Mouse (Mus musculus) gastrocnemius, postnatal 25 days (tissue): ENCODE results near the gene Tm4sf1. TPM values are rescaled to one million over a fixed set of nuclear protein-coding genes. Genes with fewer than 3 reads are reported as not detected.

Experiments
- DNase-seq: peaks from one replicate; pipeline ENCODE4 v3.0.0; 2022
- long read RNA-seq, 2 experiments: library from polyadenylated mRNA; stranded (forward); transcript quantifications; one replicate each; pipeline ENCODE4 v2.0.0; 2021
- total RNA-seq, 2 experiments: library from RNA; stranded (reverse); gene quantifications; 1 replicate in 1 of 2; 2 replicates in 1 of 2; pipeline ENCODE4 v1.2.3; 2021

Tm4sf1 gene
- 10 to 100 TPM; 20.5 to 22.9 TPM for total RNA-seq
- long read RNA-seq, experiment 1, transcript Tm4sf1-202 (5 exons, 2,855 nt): major isoform, 22 of 23 reads
- long read RNA-seq, experiment 1, partial matches to known transcripts: 1 of 23 reads
- long read RNA-seq, experiment 1, other reads (novel, unspliced or antisense): 0 of 23 reads
- long read RNA-seq, experiment 2, transcript Tm4sf1-202 (5 exons, 2,855 nt): major isoform, 20 of 22 reads
- long read RNA-seq, experiment 2, partial matches to known transcripts: 1 of 22 reads
- long read RNA-seq, experiment 2, other reads (novel, unspliced or antisense): 1 of 22 reads

DNA sequence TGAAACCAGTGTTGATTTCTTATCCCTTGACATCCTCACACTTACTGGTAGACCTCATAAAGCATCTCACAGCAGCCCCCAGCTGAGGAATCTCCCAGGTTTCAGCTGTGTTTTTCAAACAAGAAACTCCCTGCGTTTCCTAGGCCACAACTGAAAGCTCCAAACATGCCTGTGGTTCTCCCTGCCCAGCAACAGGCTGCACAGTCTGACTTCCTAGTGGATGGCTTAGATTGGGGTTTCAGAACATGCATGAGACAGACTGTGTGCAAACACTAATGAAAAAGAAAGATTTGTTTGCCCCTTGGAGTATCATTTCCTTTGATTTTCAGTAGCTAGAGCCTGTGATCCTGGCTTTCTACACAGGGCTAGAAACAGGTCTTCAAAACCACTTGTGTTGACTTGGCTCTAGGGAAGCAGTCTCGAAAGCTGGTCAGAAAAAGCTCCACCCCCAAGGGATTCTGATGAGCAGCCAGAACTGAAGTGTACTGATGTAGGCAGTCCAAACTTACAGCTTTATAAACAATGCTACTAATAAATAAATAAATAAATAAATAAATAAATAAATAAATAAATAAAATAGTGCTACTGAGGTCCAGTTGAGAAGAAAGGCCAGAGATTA lies at the start of gene Tm4sf1:
TSS of gene Tm4sf1 (minus strand) at position 68 of the 619 bp plus-strand sequence.
- DNase-seq: no peak

GRCm38 (mm10) chr3:57344811-57345210 lies 43.0 kb upstream of the Tm4sf1 start:
- DNase-seq: no peak

- no peak for DNase-seq
Measured at GRCm38 (mm10) chr3:57343837-57344607, 42.2 kb upstream of the Tm4sf1 start.

DNA sequence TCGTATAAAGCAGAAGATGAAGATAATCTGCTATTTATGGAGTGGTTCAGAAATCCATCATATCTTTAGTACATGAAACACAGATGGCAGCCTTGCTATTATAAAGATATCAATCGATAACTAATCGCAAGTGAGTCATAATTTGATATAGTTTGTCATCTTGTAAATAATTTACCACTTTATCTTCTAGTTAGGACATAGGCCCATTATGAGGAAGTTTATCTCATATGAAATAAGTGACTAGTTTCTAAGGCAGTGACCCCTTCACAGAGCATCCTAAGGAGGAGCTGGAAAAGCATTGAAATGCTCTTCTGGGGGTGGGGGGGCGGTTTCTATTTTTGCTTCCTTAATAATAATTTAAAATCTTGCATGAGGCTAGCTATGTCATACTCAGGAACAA lies 41.2 kb upstream of the Tm4sf1 start:
- no peak for DNase-seq

- no peak for DNase-seq
Measured at GRCm38 (mm10) chr3:57341321-57341720, 39.5 kb upstream of the Tm4sf1 start.

GRCm38 (mm10) chr3:57335080-57335815 lies 33.5 kb upstream of the Tm4sf1 start:
- DNase-seq: peak; percentile 23

GRCm38 (mm10) chr3:57327941-57328340 lies 26.2 kb upstream of the Tm4sf1 start:
- DNase-seq: no peak

DNA sequence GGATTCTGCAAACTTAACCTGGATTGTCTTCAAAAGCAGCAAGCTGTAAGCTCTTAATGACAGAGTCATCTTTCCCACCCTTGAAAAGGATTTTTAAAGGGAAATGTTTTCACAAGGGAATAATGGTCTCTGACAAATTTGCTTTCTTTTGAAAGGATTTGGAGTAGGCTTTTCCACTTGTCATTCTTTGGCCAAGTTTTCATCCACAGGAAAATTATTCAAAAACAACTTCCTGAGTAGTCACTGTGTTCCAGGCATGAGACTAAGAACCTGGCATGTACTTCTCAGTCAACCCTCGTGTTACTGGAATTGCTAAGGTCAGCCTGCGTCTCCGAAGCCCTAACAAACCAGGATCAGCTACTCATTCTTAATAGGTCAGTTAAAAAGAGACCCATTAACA lies 5.3 kb upstream of the Tm4sf1 start:
- no peak for DNase-seq

- DNase-seq: no peak
Measured at GRCm38 (mm10) chr3:57305564-57305963, 3.8 kb upstream of the Tm4sf1 start.

GRCm38 (mm10) chr3:57304484-57304883 lies 2.7 kb upstream of the Tm4sf1 start:
- DNase-seq: no peak

DNA sequence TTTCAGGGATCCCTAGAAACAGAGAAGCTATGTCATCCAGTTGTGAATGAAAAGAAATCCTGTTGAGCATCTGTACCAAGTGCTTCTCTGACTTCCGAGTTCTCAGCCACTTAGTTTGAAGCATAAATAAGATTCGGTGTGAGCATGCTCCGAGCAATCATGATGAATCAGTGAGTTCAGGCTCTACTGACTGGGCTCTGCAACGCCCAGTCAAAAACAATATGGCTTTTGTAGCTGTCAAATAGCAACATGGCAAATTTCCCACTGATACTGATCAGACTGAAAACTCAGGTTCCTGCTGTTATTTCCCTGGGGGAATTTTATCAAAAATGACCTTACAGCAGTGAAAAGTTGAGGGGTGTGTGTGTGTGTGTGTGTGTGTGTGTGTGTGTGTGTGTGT lies 2.3 kb upstream of the Tm4sf1 start:
- no peak for DNase-seq

DNA sequence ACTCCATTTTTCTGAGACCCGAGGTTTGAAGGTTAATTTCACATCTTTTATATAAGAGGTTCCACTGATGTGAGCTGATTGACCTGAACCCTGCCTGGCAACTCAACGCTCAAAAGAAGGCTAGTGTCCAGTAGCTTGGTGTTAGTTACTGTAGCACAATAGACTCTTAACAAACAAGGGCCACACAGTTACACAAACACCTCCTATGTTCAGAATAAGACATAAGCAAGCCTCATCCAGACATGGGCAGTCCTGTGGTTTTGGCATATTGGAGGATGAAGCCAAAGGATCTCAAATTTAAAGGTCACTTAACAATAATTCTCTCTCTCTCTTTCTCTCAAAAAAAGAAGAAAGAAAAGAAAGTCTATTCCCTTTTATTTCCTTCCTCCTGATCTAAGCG lies 1.7 kb upstream of the Tm4sf1 start:
- DNase-seq: no peak

GRCm38 (mm10) chr3:57302886-57303285 lies 1.1 kb upstream of the Tm4sf1 start:
- no peak for DNase-seq

DNA sequence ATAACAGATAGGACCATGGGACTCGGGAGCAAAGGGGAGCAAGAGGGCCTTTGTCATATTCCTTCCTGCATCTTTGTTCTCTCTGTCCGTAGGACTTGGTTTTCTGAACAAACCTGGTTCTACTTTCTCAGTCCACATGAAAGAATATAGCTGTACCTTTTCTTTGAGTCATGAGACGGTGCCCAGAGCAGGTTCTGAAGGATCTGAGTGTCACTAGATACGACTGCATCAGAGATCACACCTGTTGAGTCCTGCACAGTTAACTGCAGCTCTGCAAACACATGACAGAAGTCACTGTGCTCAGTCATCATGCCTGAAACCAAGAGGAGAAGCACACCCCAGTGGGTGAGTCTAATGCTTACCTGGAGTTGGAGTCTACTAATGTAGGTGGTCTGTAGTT lies 422 bp downstream of the Tm4sf1 start:
- DNase-seq: no peak

DNA sequence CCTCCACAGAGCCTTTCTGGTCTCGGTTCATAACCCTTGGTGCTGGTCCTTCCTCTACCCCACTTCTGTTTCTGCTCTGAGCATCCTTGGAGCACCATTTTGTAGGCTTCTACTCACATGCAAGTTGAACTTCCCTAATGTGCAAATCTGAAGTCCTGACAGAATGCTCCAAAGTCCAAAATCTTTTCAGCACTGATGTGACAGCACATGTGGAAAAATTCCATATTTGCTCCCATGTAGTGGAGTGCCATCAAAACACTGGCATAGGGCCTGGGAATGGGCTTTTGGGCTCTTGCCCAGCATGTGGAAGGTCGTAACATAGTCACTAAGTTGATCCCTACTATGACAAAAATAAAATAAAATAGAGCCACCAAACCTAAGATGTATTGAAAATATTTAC lies 3.8 kb downstream of the Tm4sf1 start:
- no peak for DNase-seq

DNA sequence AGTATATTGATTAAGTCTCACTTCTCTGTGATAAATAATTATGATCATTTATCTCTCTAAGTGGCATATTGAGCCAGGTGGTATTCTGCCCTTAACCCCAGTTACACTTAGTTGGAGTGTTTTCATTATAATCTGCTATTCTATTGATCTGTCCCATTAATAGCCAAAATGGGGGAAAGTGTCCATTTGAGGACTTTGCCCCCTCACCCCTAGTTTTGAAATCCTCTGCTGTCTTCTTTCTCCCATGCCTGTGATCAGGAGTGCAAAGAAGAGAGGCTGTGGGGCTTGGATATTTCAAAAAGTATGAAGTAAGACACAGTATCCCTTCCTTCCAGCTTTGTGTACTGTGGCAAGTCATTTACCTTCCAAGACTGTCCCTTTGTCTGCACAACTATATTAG lies 5.2 kb downstream of the Tm4sf1 start:
- DNase-seq: no peak

GRCm38 (mm10) chr3:57295631-57296030 lies 6.2 kb downstream of the Tm4sf1 start:
- no peak for DNase-seq

DNA sequence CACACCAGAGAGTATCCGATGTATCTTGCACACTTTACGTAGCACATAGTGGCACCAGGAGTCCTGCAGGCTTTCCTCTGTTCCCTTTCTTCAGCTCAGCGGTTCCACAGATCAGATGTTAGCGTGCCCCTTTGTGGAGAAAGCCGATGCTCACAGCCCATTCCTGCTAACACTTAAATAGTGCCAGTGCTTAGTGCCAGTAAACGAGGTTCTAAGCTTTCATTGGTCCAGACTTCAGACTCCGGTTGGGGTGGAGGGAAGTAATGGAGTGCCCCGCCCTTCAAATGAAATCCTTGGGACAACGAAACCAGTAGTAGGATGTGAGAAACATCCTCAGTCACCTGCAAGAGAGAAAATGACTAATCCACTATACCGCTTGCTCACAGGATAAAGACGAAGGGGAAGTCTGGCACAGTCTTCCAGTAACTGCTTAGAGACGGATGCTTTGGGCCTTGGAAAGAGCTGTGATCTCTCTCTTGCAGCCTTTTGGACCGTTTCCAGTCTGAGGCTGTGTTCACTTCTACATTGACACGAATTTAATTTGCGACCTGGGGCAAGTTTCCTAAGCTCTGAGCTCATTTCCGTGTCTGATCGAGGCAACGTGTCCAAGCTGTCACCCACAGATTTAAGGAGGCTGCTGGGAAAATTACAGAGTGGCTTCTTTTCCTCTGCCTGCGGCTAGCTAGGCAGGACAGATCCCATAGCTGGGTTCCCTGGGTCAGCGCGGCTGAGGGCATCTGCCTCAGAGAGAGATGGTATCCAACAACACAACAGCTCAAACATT lies 6.9 kb downstream of the Tm4sf1 start:
- peak; percentile 41 for DNase-seq

DNA sequence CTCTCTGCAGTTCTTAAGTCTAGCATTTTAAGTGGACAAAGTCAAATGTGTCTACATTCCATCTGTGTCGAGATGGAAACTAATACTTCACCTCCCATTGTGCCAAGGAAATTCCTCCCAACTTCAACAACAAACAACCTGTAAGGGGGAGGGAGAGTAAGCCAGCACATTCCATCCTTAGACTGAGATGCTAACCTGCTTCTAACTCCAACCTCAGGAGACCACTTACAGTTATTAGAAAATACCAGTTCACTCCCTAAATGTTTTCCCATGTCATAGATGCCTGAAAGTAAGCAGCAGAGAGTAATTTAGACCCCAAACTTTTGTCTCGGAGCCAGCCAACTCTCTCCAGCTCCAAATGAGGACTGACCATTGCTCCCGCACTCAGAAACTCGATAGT lies 7.9 kb downstream of the Tm4sf1 start:
- no peak for DNase-seq

- DNase-seq: peak; percentile 12
Measured at GRCm38 (mm10) chr3:57292826-57293225, 9.0 kb downstream of the Tm4sf1 start.

DNA sequence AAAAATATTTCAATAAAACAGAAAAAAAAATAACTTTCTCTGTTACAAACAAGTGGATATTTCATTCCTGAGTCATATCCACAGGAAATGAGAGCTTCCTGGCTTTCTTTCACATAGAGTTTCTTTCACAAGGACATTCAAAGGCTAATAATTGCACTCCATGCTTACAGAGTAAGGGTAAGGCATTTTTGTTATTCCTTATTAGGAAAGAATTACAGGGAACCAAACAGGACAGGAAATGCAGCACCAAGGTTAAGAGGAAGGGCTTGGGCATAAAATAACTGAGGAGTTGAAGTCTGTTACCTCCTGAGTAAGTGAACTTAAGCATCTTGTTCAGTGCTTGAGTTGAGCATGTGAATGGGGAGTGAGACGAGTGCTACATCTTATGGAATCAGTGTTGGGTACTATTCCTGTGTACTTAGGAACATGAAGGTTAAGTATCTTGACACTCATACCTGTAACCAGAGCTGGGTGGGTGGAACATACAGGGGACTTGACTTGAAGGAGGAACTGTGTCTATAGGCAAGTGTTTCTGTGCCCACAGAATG lies 12.8 kb downstream of the Tm4sf1 start:
- DNase-seq: no peak
